Mouse (Mus musculus) liver, embryonic 11.5 days (tissue): Measurements from ENCODE around the gene Ciapin1. TPM values are rescaled to one million over a fixed set of nuclear protein-coding genes. Genes with fewer than 3 reads are reported as not detected.

Experiments used
- ATAC-seq: fragments of 200-750 bp; cut with Nextera tagmentation; replicated peaks from 2 replicates; pipeline ENCODE4 v1.8.0; 2017; ENCODE audit warnings: moderate number of reproducible peaks, mild to moderate bottlenecking, moderate TSS enrichment, moderate library complexity; ENCODE audit not compliant: low FRiP score
- DNase-seq: peaks from one replicate; pipeline ENCODE4 v3.0.0-alpha.2; 2017; ENCODE audit warnings: low spot score
- H3K27ac ChIP-seq: fragments of 300-500 bp; sonication (generic); 2 replicates; pipeline ENCODE4 v1.5.1; 2014; ENCODE audit warnings: mild to moderate bottlenecking, low read depth, low read length, control low read depth
- H3K27me3 ChIP-seq: fragments of 300-500 bp; sonication (generic); replicated peaks from 2 replicates; pipeline ENCODE4 v1.6.1; 2014; ENCODE audit warnings: low read length, mixed read lengths; ENCODE audit not compliant: control insufficient read depth, insufficient read depth
- H3K36me3 ChIP-seq: fragments of 300-500 bp; sonication (generic); 2 replicates; pipeline ENCODE4 v1.6.1; 2014; ENCODE audit warnings: mild to moderate bottlenecking, low read length, moderate library complexity, mixed read lengths; ENCODE audit not compliant: control insufficient read depth, insufficient read depth
- H3K4me1 ChIP-seq: fragments of 300-500 bp; sonication (generic); replicated peaks from 2 replicates; pipeline ENCODE4 v1.6.1; 2014; ENCODE audit warnings: low read length, mixed read lengths; ENCODE audit not compliant: control insufficient read depth, insufficient read depth
- H3K4me2 ChIP-seq: fragments of 300-500 bp; sonication (generic); 2 replicates; pipeline ENCODE4 v1.6.1; 2014; ENCODE audit warnings: mild to moderate bottlenecking, control low read depth, moderate library complexity
- H3K4me3 ChIP-seq: fragments of 300-500 bp; sonication (generic); 2 replicates; pipeline ENCODE4 v1.5.1; 2014; ENCODE audit warnings: low read depth, low read length, control low read depth
- H3K9ac ChIP-seq: fragments of 300-500 bp; sonication (generic); 2 replicates; pipeline ENCODE4 v1.6.1; 2014; ENCODE audit warnings: low read depth, low read length, control low read depth
- H3K9me3 ChIP-seq: fragments of 300-500 bp; sonication (generic); 2 replicates; pipeline ENCODE4 v1.6.1; 2016; ENCODE audit warnings: low read length, inconsistent platforms, mixed read lengths; ENCODE audit not compliant: control insufficient read depth
- WGBS: fragments of 180-500 bp; shearing (Covaris S2); extraction: QIAGEN DNeasy Blood & Tissue Kit; methylation state at CpG from one replicate; pipeline ENCODE4 v1.1.7; 2014; 5-methylcytosine and 5-hydroxymethylcytosine counted together
- polyA plus RNA-seq: library from polyadenylated mRNA; unstranded; fragments of >200 nt; fragmentation: Nextera tagmentation; extraction: Ambion mirVana; gene quantifications from 2 replicates; pipeline ENCODE4 v1.2.1, GENCODE M21; 2014

Gene Ciapin1
- polyA plus RNA-seq, 1 experiment from 2014 or later = 94.8 TPM

DNA sequence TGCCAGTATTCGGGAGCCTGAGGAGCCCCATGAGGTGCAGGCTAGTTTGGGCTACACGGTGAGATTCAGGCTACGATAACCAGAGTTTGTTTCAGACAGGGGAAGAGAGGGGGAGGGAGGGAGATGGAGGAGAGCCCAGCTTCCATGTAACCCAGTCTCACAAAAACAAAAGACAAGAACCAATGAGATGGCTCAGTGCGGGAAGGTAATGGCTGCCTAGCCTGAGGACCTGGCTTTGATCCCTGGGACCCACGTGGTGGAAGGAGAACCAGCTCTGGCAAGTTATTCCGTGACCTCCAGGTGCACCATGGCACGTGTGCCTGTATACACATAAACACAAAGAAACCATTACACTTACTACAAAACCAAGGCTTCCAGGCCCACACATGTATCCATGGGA lies 17.6 kb downstream of the Ciapin1 start:
- H3K36me3 ChIP-seq = peaks cover 28% of the 10 kb centered on the region
- DNase-seq (no peak), ATAC-seq (no peak)
- no peaks in the 10 kb centered on the region for H3K27me3 ChIP-seq
- H3K27ac ChIP-seq = no peak overlapping the region
- H3K4me1 ChIP-seq = peaks cover 4% of the 10 kb centered on the region
- no peaks in the 10 kb centered on the region for H3K9me3 ChIP-seq
- H3K4me3 ChIP-seq = no peak overlapping the region
- H3K4me2 ChIP-seq = no peak overlapping the region
- H3K9ac ChIP-seq = no peak overlapping the region
- 83% methylated on average over 7 of the region's 7 CpGs for WGBS

DNA sequence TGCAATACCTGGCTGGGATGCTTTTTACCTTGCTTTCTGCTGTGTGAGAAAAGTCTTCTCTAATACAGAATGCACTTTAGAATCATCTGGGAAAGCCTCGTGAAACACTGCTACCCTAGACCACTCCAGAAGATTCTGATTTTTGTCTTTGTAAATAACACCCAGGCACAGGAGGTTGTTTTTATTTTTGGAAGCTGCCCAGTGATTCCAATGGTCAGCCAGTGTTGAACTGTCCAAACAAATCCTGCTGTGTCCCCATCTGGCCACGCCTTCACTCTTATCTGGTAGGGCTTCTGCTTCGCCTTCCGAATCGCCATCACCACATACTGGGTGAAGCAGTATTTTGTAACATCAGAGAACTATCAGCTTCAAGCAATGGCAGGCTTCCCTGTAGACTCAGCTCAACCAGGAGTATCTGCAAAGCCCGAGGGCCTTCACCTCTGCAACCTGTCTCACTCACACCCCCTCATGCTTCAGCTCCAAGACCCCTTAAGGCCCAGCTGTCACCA lies 18.4 kb downstream of the Ciapin1 start:
- Histone ChIP-seq H3K27ac (no peak overlapping the region), H3K9me3 (no peaks in the 10 kb centered on the region), H3K4me1 (peaks cover 4% of the 10 kb centered on the region), H3K36me3 (peaks cover 22% of the 10 kb centered on the region), H3K4me2 (no peak overlapping the region), H3K4me3 (no peak overlapping the region), H3K27me3 (no peaks in the 10 kb centered on the region), H3K9ac (no peak overlapping the region)
- ATAC-seq = 0 out of 2 replicates have a peak, but pooled peaks have one; percentile 52
- DNase-seq = no peak
- 61% methylated on average over 6 of the region's 6 CpGs for WGBS

DNA sequence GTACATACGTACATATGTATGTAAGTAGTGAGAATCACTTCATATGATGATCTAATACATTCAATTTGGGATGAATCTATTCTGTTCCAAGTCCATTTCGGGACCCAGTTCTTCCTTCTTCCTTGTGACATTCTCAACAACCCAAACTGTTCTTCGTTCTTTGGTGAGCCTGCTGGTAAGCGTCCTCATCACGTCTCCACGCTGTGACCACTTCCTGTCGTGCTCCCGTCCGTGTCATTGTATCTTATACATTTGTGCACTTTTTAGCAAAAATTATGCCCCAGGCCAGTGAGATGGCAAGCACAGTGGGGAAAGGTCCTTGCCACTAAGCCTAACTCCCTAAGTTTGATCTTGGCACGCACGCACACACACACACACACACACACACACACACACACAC lies 20.2 kb downstream of the Ciapin1 start:
- Histone ChIP-seq H3K36me3 (peaks cover 8% of the 10 kb centered on the region), H3K27ac (no peak overlapping the region), H3K4me2 (no peak overlapping the region), H3K9ac (no peak overlapping the region), H3K4me3 (no peak overlapping the region), H3K4me1 (peaks cover 4% of the 10 kb centered on the region), H3K9me3 (no peaks in the 10 kb centered on the region), H3K27me3 (no peaks in the 10 kb centered on the region)
- no peak for ATAC-seq
- DNase-seq = no peak
- WGBS = 81% methylated on average over 11 of the region's 11 CpGs

DNA sequence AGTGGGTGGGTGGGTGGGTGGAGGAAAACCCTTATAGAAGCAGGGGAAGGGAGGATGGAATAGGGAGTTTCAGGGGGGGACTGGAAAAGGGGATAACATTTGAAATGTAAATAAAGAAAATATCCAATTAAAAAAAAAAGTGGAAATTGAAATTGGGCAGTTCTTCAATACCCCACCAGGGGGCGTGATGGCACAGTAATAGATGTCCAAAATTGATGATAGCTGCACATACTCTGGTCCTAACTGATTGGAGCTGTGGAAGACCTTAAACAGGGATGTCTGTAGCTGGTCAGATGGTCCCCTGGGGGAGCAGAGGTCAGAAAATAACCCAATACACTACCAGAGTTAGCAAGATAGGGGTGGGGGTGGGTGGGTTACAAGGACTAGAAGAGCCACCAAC lies 23.6 kb downstream of the Ciapin1 start:
- no peaks in the 10 kb centered on the region for H3K4me1 ChIP-seq
- H3K36me3 ChIP-seq = no peaks in the 10 kb centered on the region
- no peaks in the 10 kb centered on the region for H3K27me3 ChIP-seq
- H3K4me3 ChIP-seq = no peak overlapping the region
- DNase-seq (no peak), ATAC-seq (no peak)
- WGBS = 0% methylated on average over 1 of the region's 1 CpGs
- no peaks in the 10 kb centered on the region for H3K9me3 ChIP-seq
- no peak overlapping the region for H3K9ac ChIP-seq
- no peak overlapping the region for H3K27ac ChIP-seq
- H3K4me2 ChIP-seq = no peak overlapping the region

DNA sequence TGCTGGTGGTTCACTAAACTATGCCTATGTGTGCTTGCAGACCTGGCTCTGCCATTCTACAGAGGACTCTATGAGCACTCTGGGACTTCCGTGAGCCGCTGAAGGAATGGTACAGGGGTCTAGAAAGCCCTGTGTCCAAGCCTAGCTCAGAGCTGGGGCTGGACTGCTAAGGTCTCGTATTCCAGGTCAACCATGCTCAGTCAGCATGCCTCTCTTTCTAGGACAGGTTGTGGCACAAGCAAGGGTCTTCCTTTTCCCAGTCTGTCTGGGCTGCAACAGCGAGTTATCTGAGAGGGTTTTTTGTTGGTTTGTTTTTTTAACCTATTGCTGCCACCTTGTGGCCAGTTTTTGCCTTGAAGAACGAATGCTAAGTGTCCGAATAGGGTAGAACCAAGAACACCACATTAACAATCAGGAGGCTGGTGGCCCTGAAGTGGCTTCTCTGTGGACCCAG lies 25.5 kb downstream of the Ciapin1 start:
- WGBS = 34% methylated on average over 6 of the region's 6 CpGs
- Histone ChIP-seq H3K27ac (no peak overlapping the region), H3K36me3 (no peaks in the 10 kb centered on the region), H3K4me3 (no peak overlapping the region), H3K4me2 (no peak overlapping the region), H3K9me3 (no peaks in the 10 kb centered on the region), H3K27me3 (no peaks in the 10 kb centered on the region), H3K9ac (no peak overlapping the region), H3K4me1 (peaks cover 9% of the 10 kb centered on the region; the same call in 1 of the 2 replicates)
- DNase-seq (peak; percentile 74), ATAC-seq (peak; percentile 40; the same call in 1 of the 2 replicates)

DNA sequence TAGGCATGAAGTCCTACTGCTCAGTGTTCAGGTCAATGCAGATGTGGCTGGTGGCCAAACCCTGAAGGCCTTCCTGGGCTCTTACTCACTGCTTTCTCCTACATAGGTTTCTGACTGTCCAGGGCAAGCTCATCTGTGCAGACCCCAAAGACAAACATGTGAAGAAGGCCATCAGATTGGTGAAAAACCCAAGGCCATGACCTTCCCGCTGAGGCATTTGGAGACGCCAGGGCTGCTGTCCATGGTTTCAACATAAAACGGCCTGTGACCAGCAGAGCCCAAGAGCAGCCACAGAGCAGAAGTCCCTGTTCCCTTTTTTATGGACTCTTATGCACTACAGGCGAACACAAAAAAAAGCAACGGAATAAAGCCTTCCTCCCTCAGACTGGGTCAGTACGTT lies 26.5 kb downstream of the Ciapin1 start:
- Histone ChIP-seq H3K4me1 (peaks cover 9% of the 10 kb centered on the region; the same call in 1 of the 2 replicates), H3K27me3 (no peaks in the 10 kb centered on the region), H3K36me3 (no peaks in the 10 kb centered on the region), H3K9ac (no peak overlapping the region), H3K4me3 (no peak overlapping the region), H3K9me3 (no peaks in the 10 kb centered on the region), H3K4me2 (no peak overlapping the region), H3K27ac (no peak overlapping the region)
- DNase-seq (no peak), ATAC-seq (no peak)
- 57% methylated on average over 6 of the region's 6 CpGs for WGBS

DNA sequence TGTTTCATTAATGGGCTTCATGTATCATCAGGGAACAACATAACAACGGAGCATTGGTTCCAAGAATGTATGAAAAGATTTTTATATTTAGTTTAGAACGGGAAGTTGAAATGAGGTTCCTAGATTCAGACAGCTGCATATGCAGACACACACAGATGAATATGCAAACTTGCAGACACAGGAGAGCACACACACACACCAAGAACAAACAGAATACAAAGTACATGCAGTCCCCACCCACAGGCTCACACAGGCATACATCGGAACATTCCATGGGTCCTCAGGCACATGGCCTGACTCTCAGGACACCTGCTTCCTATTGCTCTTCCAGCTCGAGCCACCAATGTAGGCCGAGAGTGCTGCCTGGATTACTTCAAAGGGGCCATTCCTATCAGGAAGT lies 27.3 kb downstream of the Ciapin1 start:
- H3K4me3 ChIP-seq = no peak overlapping the region
- no peak overlapping the region for H3K4me2 ChIP-seq
- H3K4me1 ChIP-seq = peaks cover 9% of the 10 kb centered on the region; the same call in 1 of the 2 replicates
- no peak overlapping the region for H3K27ac ChIP-seq
- no peaks in the 10 kb centered on the region for H3K9me3 ChIP-seq
- H3K9ac ChIP-seq = no peak overlapping the region
- no peaks in the 10 kb centered on the region for H3K27me3 ChIP-seq
- DNase-seq (no peak), ATAC-seq (no peak)
- no peaks in the 10 kb centered on the region for H3K36me3 ChIP-seq
- 86% methylated on average over 5 of the region's 5 CpGs for WGBS

DNA sequence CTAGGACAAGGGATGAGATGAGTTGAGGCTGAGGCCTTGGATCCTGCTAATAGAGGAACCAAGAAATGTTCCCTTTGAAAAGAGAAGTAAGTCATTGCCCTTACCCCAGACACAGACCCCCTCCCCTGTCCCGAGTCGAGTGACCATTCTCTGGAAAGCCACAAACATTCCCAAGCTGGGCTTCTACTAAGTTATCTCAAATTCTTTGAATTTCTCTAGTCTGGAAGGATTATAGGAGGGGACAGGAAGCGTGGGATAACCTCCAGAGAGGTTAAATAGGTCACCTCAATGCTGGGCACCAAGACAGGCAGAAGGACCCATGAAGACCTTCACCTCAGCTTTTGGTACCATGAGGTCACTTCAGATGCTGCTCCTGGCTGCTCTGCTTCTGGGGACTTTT lies 28.0 kb downstream of the Ciapin1 start, which contains the start of gene Ccl17:
TSS of gene Ccl17 (plus strand) at position 301 of the 400 bp plus-strand sequence.
- no peak within 1 kb of the TSS for H3K4me3 ChIP-seq
- no peak within 1 kb of the TSS for H3K27ac ChIP-seq
- H3K9me3 ChIP-seq = no peaks in the 10 kb centered on the region
- 38% methylated on average over 3 of the region's 3 CpGs for WGBS
- H3K4me1 ChIP-seq = peaks cover 10% of the 10 kb centered on the region
- DNase-seq (no peak), ATAC-seq (no peak)
- H3K4me2 ChIP-seq = no peak within 1 kb of the TSS
- no peak within 1 kb of the TSS for H3K9ac ChIP-seq
- H3K36me3 ChIP-seq = no peaks in the 10 kb centered on the region
- H3K27me3 ChIP-seq = no peaks in the 10 kb centered on the region

DNA sequence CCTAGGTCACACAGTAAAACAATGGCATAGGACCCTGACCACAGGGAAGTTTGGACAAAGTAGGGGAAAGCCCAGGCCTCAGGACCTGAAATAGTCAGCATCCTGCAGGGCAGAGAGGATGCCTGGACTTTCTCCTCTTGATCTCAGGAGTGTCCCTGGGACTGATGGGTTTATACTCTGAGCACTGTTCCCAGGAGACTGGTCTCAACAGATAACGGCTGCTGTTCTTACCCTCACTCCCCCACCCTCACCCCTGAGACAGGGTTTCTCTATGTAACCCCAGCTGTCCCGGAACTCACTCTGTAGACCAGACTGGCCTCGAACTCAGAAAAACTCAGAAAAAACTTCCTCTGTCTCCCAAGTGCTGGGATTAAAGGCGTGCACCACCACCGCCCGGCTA lies 29.8 kb downstream of the Ciapin1 start:
- WGBS = 68% methylated on average over 6 of the region's 6 CpGs
- Histone ChIP-seq H3K9ac (no peak overlapping the region), H3K4me2 (no peak overlapping the region), H3K27me3 (no peaks in the 10 kb centered on the region), H3K4me3 (no peak overlapping the region), H3K4me1 (peaks cover 16% of the 10 kb centered on the region), H3K9me3 (no peaks in the 10 kb centered on the region), H3K36me3 (no peaks in the 10 kb centered on the region), H3K27ac (no peak overlapping the region)
- DNase-seq = no peak
- ATAC-seq = 0 out of 2 replicates have a peak, but pooled peaks have one; percentile 37
